Mouse (Mus musculus): ENCODE measurements around the gene Glrx5.

Gene Glrx5

DNA sequence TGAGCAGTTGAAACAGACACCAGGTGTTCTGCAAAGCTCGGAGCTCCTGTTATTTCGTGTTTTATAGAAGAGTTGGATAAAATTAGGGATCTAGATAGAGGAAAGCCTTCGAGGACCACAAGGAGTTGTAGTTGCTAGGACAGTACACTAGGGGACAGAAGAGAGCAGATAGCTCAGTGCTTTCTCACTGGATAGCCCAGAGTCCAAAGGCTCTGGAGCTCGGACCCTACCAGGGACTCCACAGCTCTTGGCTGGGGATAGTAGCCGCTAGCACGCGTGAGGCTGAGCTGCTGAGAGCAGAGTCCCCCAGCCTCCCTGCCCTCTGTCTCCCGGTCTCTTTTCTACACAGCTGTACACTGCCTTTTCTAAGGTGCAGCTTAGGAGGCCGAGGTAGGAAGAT, 41.2 kb downstream of the Glrx5 start:
- no peak for DNase-seq (ENCODE audit: low spot score)

DNA sequence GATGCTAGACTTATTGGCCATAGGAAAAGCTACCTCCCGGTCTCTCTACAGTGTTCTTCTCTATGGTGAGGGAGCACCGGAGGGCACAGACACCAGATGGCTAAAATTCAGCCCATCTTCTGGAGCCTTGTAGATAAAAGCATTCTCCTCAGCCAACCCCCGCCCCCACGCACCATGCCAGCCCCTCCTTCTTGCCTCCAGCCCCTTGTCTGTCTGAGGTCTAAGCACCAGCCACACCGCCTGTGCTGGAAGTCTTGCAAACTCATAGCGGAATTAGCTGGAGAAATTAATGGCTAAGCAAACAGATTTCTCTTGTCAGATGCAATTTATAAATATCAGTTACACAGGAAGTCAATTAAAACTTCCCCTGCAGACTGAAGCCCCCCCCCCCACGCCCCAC, 43.0 kb downstream of the Glrx5 start:
- no peak for DNase-seq (ENCODE audit: low spot score)

DNA sequence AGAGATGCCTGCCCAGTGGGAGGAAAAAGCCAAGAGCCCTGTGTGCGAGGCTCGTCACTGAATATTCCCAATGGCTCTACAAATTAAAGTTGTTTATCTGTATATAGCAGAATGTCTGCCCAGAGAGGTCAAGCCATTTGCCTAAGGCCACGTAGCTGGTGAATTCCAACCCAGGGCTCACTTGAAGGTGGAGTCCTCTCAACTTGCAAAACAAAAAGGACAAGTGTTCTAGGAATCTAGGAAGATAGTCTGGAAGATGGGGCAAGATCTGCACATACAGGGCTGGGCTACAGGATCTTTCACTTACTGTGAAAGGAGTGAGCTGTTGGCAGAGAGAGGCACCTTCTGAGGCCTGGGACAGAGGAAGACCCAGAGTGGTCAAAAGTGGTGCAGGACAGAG, 44.0 kb downstream of the Glrx5 start:
- DNase-seq (ENCODE audit: low spot score), result no peak

DNA sequence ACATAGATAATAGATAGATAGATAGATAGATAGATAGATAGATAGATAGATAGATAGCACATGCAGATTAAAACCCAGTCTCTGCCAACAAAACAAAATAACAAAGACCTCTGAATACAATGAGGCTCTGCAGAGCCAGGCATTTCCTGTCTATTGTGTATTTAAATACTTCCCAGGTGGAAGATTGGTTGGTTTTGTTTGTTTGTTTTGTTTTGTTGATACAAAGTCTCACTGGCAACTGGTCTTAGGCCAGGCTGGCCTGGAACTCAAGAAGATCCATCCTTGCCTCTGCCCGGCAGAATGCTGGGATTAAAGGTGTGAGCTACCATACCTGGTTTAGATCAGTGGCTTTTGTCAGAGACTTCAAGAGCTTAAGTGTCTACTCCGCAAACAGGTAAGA, 44.7 kb downstream of the Glrx5 start:
- DNase-seq (ENCODE audit: low spot score), result no peak

DNA sequence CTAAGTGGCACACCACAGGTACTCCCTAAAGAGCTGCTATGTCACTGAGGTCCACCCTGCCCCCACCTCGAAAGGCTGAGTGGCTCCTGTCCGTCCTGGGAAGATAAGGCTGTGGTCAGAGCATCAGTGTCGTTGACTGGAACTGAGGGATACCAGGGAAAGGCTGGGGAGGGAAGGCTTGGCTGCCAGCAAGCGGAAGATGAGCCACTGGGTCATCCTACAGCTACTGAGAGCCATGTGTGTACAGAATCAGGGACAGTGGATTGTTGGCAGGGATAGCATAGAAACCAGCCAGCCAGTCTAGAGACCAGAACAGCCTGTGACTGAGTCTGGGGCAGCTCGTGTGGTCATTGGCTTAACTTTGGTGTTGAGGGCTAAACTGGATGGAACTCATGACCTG, 51.7 kb downstream of the Glrx5 start:
- DNase-seq (ENCODE audit: low spot score), result no peak

DNA sequence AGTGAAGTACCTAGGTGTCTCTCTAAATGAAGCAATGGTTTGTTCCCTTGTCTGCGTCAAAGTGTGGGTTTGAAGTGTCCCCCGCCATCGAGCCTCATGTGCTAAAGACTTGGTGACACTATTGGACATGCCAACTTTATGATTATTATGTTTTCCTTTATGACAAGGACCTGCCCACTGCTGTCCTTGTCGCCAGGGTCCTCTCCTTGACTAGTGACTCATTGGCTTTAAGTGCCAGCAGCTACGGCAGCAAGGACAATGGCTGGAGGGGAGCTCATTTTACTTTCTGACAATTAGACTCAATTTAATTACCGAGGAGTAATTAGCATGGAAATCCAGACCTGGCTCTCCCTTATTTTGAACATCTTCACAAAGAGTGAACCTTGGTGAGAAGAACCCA, 52.3 kb downstream of the Glrx5 start:
- DNase-seq (ENCODE audit: low spot score), result no peak

DNA sequence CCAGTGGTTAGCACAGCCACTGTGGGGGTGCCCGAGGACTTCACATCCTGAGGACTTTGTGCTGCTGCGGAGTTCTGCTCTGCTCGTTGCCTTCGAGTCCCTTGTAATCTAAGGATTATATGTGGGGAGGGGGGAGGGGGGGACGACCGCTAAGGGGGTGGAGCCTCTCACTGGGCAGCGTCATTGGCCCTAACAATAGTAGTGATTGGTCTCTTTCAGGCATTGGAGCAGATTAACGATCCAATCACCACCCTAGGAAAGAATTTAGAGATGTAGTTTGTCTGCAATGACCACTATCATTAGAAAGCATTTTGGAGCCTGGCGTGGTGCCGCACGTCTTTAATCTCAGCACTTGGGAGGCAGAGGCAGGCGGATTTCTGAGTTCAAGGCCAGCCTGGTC, 52.8 kb downstream of the Glrx5 start:
- DNase-seq (ENCODE audit: low spot score), result no peak

DNA sequence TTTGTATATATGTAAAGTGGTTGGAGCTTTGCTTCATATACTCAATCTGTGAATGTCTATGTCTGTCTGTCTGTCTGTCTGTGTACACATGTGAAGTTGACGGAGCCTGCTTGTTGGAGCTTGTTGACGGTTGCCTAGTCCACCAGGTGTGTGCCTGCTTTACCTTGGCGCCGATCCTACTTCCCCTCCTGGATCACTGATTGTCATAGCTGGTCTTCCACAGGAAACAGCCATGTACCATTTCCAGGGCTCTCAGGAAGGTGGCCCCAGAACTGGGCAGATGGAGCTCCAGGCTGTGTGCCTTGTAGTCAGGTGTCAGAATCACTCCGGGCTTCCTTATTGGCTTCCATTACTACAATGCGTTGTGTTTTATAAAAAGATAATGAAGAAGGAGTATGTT, 54.3 kb downstream of the Glrx5 start:
- DNase-seq (ENCODE audit: low spot score), result no peak

DNA sequence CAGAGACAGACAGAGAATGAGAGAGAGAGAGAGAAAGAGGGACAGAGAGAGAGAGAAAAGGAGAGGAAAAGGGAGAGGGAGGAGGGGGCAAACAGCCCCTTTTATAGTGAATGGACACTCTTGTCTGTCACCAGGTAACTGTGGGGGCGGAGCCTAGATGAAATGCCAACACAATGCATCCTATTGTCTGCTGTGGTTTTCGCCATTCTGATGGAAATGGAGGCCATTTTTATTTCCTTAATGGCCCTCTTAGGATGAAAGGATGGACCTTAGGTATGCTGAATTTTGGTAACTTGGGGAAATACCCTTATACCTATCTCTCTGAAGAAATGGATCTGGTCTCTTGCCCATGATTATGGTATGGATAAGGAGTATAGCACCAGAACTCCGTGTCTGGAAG, 54.9 kb downstream of the Glrx5 start:
- DNase-seq (ENCODE audit: low spot score), result no peak

DNA sequence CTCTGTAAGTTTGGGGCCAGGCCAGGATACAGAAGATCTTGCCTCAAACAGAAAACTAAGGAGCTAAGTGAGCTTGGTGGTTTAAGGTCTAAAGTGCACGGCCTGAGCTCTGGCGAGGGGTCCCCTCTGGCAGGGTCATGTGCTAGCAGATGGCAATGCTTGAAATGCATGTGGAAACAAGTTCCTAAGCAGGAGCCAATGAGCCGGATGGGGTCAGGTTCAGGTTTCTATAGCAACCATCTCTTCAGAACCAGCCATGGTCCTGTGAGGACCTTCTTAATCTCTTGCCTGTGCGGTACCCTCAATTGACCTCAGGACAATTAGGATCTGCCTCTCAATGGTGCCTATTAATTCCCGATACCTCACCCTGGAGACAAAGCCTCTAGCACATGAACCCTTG, 56.7 kb downstream of the Glrx5 start:
- no peak for DNase-seq (ENCODE audit: low spot score)

DNA sequence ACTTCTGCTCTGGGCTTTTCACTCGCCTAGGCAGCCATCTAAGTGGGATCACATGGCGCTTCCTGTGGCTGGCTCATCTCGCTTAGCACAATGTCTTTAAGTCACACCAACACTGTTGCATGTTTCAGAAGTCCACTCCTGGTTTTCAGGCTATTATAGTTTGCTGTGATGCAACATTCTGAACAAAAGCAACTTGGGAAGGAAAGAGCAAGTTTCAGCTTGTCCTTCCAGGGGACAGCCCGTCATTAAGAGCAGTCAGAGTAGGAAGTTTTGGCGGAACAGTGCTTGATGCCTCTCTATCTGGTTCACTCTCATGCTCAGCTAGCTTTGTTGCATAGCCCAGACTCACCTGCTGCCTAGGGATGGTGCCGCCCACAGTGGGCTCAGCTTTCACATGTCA, 59.1 kb downstream of the Glrx5 start:
- DNase-seq (ENCODE audit: low spot score), result no peak
